Mouse (Mus musculus): ENCODE measurements around the gene Map2. TPM values are rescaled to one million over a fixed set of nuclear protein-coding genes. Genes with fewer than 3 reads are reported as not detected.

Map2 gene
- polyA plus RNA-seq, 1 experiment: 635 TPM

GRCm38 (mm10) chr1:66164648-66165047, 10.4 kb upstream of the Map2 start:
- 43% methylated on average over 2 of the region's 2 CpGs for WGBS
- Histone ChIP-seq H3K4me3 (ENCODE audit: insufficient read depth, low read depth, low read length) (no peak overlapping the region), H3K27ac (ENCODE audit: insufficient read depth, low read depth, low read length) (no peak overlapping the region), H3K4me1 (ENCODE audit: control insufficient read depth, insufficient read depth, low read length) (no peaks in the 10 kb centered on the region)
- TF ChIP-seq POLR2A (IDR thresholded peaks at IDR 0.05; ENCODE audit: insufficient read depth, low read depth, low read length) (no peak), CTCF (IDR thresholded peaks at IDR 0.05; ENCODE audit: insufficient read depth, low read depth, low read length) (no peak)

DNA sequence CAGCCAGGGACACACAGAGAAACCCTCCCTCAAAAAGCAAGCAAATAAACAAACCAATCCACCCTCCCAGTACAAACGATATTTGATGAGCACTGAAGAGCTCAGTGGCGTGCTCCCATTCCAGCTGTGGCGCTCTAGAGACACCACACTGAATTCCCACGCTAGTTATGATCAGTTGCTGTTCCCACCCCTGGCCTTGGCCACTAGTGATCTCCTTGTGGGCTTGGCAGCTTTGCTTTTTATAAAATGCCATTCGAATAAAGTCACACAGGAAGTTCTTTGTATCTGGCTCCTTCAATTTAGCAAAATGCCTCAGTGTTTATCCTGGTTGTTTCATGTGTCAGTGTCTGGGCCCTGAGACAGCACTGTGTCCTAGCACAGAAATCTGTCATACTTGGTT, 6.4 kb upstream of the Map2 start:
- no peak for TF ChIP-seq CTCF (IDR thresholded peaks at IDR 0.05; ENCODE audit: insufficient read depth, low read depth, low read length)
- TF ChIP-seq POLR2A (IDR thresholded peaks at IDR 0.05; ENCODE audit: insufficient read depth, low read depth, low read length): no peak
- H3K27ac ChIP-seq (ENCODE audit: insufficient read depth, low read depth, low read length): no peak overlapping the region
- WGBS: 69% methylated on average over 5 of the region's 5 CpGs

GRCm38 (mm10) chr1:66172127-66172526, 2.9 kb upstream of the Map2 start:
- 40% methylated on average over 3 of the region's 3 CpGs for WGBS
- Histone ChIP-seq H3K4me3 (ENCODE audit: insufficient read depth, low read depth, low read length) (no peak overlapping the region), H3K27ac (ENCODE audit: insufficient read depth, low read depth, low read length) (no peak overlapping the region), H3K4me1 (ENCODE audit: control insufficient read depth, insufficient read depth, low read length) (no peaks in the 10 kb centered on the region)
- TF ChIP-seq CTCF (IDR thresholded peaks at IDR 0.05; ENCODE audit: insufficient read depth, low read depth, low read length) (no peak), POLR2A (IDR thresholded peaks at IDR 0.05; ENCODE audit: insufficient read depth, low read depth, low read length) (no peak)

More for the DNA sequence above, 6.4 kb upstream of the Map2 start:
- no peaks in the 10 kb centered on the region for H3K4me1 ChIP-seq (ENCODE audit: control insufficient read depth, insufficient read depth, low read length)
- no peak overlapping the region for H3K4me3 ChIP-seq (ENCODE audit: insufficient read depth, low read depth, low read length)

- TF ChIP-seq POLR2A (IDR thresholded peaks at IDR 0.05; ENCODE audit: insufficient read depth, low read depth, low read length) (no peak), CTCF (IDR thresholded peaks at IDR 0.05; ENCODE audit: insufficient read depth, low read depth, low read length) (no peak)
- WGBS: 74% methylated on average over 5 of the region's 5 CpGs
- no peak overlapping the region for H3K27ac ChIP-seq (ENCODE audit: insufficient read depth, low read depth, low read length)
- no peak overlapping the region for H3K4me3 ChIP-seq (ENCODE audit: insufficient read depth, low read depth, low read length)
- peaks cover 3% of the 10 kb centered on the region; the same call in 1 of the 2 replicates for H3K4me1 ChIP-seq (ENCODE audit: control insufficient read depth, insufficient read depth, low read length)
Observed at GRCm38 (mm10) chr1:66173630-66174029, 1.4 kb upstream of the Map2 start.

DNA sequence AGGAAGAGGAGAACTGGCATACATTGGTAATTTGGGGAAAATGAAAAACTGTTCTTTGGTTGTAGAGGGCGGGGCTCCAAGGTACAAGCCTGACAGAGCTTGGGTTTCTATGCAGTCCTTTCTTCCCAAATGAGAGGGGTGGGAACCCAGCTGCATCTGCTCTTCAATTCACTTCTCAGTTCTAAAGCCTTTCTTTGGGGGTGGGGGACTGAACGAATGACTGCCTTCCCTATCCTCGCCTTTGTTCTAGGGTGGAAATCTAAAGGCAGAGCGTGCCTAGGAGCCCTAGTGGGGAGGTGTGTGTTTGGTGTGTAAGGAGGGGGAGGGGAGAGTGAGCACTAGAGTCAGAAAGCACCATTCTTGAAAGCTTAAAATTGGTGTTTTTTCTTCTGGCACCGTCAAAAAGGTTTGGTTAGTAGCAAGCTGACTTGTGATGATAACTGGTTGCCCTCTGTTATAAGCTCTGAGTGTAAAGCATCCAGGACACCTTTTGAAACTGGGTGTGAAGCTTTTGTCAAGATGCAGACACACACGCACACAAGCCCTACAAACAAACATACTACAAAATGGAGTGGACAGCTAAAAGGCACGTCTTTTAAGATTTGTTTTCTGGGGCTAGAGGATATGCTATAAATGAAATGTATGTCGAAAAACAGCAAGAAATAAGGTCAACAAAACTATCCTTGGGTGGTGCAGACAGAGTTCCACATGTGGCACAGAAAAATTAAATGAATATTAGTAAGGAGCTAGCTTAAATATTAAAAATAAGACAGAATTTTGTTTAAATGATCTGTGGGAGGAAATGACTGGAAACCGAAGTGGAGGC, 1.2 kb downstream of the Map2 start:
- 5% methylated on average over 9 of the region's 9 CpGs for WGBS
- Histone ChIP-seq H3K4me1 (ENCODE audit: control insufficient read depth, insufficient read depth, low read length) (peaks cover 5% of the 10 kb centered on the region; the same call in 1 of the 2 replicates), H3K4me3 (ENCODE audit: insufficient read depth, low read depth, low read length) (peak overlapping the region; percentile 62), H3K27ac (ENCODE audit: insufficient read depth, low read depth, low read length) (peak overlapping the region; percentile 71)
- TF ChIP-seq CTCF (IDR thresholded peaks at IDR 0.05; ENCODE audit: insufficient read depth, low read depth, low read length) (no peak), POLR2A (IDR thresholded peaks at IDR 0.05; ENCODE audit: insufficient read depth, low read depth, low read length) (no peak)

DNA sequence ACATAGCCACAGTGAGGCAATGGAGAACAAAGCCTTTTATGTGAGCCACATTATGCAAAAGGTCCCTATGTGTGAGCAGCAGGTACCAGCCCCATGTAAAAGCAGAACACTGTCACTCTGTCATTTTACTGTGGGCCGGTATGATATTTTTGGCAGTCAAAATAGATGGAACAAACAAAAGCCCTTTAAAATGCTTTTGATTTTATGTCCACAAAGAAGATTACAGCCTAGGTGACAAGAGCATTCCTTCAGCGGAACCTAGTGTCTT, 1.7 kb downstream of the Map2 start:
- Histone ChIP-seq H3K4me1 (ENCODE audit: control insufficient read depth, insufficient read depth, low read length) (peaks cover 5% of the 10 kb centered on the region; the same call in 1 of the 2 replicates), H3K4me3 (ENCODE audit: insufficient read depth, low read depth, low read length) (peak overlapping the region; percentile 35; the same call in 1 of the 2 replicates), H3K27ac (ENCODE audit: insufficient read depth, low read depth, low read length) (0 out of 2 replicates have a peak overlapping the region, but pooled peaks have one; percentile 60)
- TF ChIP-seq POLR2A (IDR thresholded peaks at IDR 0.05; ENCODE audit: insufficient read depth, low read depth, low read length): no peak
- TF ChIP-seq CTCF (IDR thresholded peaks at IDR 0.05; ENCODE audit: insufficient read depth, low read depth, low read length): no peak
- 22% methylated on average over 2 of the region's 2 CpGs for WGBS

DNA sequence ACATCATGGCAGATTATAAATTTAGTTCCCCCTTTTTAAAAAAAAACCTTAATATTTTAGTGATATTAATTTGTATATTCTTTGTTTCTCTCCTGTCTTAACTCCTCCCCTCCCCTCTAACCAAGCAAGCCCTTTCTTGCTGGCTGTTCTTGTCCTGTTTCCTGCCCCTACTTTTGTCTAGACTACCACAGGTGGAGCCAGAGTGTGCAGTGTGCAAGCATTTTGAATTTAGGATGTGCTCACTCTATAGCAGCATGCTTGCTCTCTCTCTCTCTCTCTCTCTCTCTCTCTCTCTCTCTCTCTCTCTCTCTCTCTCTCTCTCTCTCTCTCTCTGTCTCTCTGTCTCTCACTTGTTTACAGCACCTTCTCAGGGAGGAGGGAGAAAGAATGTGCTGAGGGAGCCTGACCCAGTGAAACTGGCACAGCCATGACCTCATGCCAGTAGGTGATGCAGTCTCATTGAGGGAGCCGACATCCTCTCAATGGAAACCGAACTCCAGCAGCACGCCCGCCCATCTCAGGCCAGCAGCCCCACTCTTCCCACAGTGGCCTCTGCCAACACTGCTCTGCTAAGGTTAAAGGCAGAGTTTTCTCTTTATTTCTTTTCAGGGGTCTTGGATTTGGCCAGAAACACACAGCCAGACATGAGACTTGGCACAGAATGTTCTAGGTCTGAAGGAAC, 2.6 kb downstream of the Map2 start:
- Histone ChIP-seq H3K4me1 (ENCODE audit: control insufficient read depth, insufficient read depth, low read length) (peaks cover 5% of the 10 kb centered on the region; the same call in 1 of the 2 replicates), H3K4me3 (ENCODE audit: insufficient read depth, low read depth, low read length) (peak overlapping the region; percentile 37), H3K27ac (ENCODE audit: insufficient read depth, low read depth, low read length) (peak overlapping the region; percentile 68)
- 12% methylated on average over 4 of the region's 4 CpGs for WGBS
- TF ChIP-seq CTCF (IDR thresholded peaks at IDR 0.05; ENCODE audit: insufficient read depth, low read depth, low read length): no peak
- no peak for TF ChIP-seq POLR2A (IDR thresholded peaks at IDR 0.05; ENCODE audit: insufficient read depth, low read depth, low read length)

GRCm38 (mm10) chr1:66187016-66187681, 12.1 kb downstream of the Map2 start:
- TF ChIP-seq CTCF (IDR thresholded peaks at IDR 0.05; ENCODE audit: insufficient read depth, low read depth, low read length): no peak
- peaks cover 2% of the 10 kb centered on the region; the same call in 1 of the 2 replicates for H3K4me1 ChIP-seq (ENCODE audit: control insufficient read depth, insufficient read depth, low read length)
- peak overlapping the region; percentile 80 for H3K27ac ChIP-seq (ENCODE audit: insufficient read depth, low read depth, low read length)
- 0 out of 2 replicates have a peak overlapping the region, but pooled peaks have one; percentile 7 for H3K4me3 ChIP-seq (ENCODE audit: insufficient read depth, low read depth, low read length)
- 13% methylated on average over 12 of the region's 12 CpGs for WGBS

DNA sequence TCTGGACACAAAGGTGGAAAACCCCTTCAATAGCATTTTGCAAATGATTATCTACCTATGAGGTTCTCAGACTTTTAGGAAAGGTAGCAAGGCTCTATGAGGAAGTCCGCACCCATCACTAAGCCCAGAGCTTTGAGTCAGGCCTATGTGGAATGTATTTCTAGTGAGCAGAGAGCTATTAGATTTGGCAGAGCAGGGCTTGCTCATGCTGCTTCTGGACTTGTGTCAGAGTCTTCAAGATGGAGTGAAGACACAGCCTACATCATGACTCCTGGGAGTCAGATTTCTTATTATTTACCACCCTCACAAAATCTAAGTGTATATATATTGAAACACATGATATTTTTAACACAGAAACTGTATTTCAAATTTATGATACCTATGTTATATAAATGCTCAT, 17.3 kb downstream of the Map2 start:
- Histone ChIP-seq H3K27ac (ENCODE audit: insufficient read depth, low read depth, low read length) (no peak overlapping the region), H3K4me1 (ENCODE audit: control insufficient read depth, insufficient read depth, low read length) (peaks cover 2% of the 10 kb centered on the region; the same call in 1 of the 2 replicates), H3K4me3 (ENCODE audit: insufficient read depth, low read depth, low read length) (no peak overlapping the region)
- TF ChIP-seq POLR2A (IDR thresholded peaks at IDR 0.05; ENCODE audit: insufficient read depth, low read depth, low read length): no peak
- no peak for TF ChIP-seq CTCF (IDR thresholded peaks at IDR 0.05; ENCODE audit: insufficient read depth, low read depth, low read length)
- WGBS: 92% methylated on average over 1 of the region's 1 CpGs
